Mouse (Mus musculus) right cerebral cortex, postnatal 25 days (tissue): ENCODE measurements around the gene Rin2.
A peak's percentile ranks its signal among the peaks of the same experiment; 100 is the strongest.

Source experiments
- DNase-seq: peaks from one replicate; pipeline ENCODE4 v3.0.0; 2022

Rin2 gene

DNA sequence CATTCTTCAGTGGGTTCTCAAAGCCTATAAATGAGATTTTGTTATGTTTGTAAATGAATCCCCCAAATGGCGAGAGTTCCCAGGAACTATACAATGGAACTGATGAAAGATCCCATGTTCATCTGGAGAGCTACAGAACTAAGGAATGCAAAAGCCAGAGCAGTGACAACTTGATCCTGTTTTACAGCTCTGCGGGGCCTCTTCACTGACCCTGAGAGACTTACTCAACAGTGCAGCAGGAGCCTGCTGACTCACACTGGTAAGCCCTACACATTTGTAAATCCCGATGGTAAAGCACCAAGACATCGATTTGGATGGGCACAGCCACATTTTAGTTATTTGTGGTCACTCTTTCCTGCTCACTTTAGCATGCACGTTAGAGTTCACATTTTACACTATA is 62.2 kb downstream of the Rin2 start:
- DNase-seq = no peak

DNA sequence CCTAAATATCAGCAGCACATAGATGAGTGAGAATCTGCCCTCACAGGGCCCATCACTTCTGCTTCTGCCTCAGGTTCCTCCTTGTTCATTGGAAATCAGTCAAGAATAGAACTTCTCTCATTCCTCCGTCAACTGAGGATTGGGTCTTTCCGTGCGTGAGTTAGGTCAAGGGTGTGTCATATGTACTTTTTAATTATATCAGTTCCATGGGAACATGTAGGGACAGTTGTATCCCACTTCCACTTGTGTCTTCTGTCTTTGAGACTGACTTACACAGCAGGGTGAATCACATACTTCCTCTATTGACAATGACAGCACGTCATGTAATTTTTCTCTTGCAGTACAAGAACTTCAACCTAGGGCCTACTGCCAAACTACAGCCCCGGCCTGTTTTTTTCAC is 65.7 kb downstream of the Rin2 start:
- no peak for DNase-seq

DNA sequence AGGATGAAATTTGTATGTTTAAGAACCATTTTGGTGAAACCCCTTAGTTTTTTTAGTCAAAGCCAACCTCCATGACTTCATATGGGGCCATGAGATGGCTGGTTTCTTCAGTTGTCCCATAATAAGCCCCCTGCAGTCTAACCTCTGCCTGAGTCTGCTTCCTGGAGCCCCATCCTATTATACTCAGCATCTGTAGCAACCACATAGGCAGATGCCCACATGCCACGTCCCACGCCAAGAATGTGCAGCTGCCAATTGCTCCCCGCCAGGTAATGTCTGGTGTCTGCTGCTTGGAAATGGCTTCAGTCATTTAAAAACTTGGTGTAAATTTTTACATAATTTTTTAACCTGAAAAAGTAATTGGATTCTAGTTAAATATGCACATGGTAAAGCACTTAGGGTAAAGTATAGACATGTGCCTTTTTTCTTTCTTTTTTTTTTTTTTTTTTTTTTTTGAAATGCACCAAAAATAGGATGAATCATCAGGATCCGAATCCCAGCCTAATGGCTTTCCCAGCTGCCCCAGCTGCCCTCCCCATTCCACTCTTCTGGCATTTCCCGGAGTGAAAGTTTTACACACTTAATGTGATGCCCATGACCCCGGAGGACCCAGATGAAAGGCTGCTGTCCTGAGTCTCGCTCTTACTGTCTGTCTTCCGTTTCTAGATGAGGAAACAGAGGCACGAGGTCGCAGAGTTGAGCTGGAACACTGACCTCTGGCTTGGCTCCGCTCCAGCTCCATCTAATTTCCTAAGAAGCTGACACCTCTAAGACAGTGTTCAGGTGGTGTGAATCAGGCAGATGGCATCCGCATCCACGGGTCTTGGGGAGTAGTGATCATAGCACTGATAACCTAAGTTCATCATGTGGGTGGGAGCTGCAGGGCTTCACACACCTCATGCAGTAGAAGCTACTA is 68.0 kb downstream of the Rin2 start:
- no peak for DNase-seq

DNA sequence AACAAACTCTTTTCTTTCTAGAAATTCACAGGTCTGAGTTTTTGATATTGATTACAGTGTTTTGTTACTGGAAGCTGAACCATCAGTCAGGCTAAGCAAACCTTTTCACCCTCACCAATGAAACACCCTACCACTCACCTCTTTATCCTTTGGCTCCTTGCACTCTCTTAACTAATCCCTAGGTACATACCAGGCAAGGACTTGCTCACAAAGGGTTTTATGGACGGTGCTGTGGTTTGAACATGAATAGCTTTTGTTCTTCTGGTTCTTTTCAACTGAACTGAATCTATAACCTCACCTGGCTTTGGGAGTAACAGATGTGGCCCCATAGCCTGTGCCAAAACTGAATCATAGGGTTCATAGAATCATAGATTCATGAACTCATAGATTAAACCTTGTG is 71.4 kb downstream of the Rin2 start:
- DNase-seq = no peak

DNA sequence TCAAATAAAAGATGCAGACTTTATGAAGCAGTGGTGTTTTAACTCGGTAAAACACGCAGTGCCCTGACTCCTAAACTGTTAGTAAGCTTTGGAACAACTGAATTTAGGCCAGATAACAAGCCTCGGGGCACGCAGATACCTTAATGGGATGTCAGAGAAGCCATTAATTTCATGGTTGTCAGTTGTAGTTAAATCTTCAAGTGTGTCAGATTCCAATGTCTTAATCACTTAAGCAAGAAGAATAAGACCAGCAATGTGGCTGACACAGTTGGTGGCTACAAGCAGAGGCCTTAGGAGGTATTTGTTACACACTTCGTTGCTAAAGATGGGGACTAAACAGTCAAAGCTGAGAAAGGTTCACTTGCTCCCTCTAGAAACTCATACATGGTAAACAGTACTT is 74.6 kb downstream of the Rin2 start:
- no peak for DNase-seq

DNA sequence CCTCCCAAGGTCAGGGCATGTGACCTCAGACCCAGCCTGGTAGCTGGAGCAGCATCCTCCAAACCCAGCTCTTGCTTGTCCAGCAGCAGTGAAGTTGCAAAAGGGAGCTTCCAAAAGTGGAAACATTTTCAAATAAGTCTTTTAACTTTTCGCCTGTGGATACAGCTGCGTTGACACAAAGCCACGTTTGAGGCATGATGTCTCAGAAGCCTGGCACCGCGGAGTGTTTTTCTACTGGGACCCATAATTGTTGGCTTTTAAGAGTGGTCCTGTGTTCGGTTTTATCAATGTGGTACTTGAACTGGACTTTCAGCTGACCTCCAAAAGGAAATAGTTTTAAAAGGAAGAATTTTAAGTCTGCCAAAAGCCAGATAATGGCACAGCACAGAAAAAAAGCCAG is 77.6 kb downstream of the Rin2 start:
- no peak for DNase-seq

DNA sequence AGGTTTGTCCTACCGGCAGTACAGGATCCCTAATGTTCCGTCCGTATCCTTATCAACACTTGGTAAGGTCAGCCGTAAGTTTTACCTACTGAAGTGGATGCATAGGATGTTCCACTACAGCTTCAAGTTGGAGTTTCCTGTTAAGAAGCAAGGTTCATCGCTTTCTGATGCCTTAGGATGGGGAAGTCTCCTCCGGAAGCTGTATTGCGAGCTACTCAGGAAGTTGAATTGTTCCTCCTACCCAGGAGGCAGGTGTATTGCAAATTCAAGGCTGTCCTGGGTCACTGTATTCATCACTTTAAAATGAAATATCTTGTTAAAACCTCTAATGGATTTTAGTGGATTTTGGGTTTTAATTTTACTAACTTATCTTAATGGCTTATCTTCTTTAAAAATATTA is 79.0 kb downstream of the Rin2 start:
- DNase-seq = no peak

DNA sequence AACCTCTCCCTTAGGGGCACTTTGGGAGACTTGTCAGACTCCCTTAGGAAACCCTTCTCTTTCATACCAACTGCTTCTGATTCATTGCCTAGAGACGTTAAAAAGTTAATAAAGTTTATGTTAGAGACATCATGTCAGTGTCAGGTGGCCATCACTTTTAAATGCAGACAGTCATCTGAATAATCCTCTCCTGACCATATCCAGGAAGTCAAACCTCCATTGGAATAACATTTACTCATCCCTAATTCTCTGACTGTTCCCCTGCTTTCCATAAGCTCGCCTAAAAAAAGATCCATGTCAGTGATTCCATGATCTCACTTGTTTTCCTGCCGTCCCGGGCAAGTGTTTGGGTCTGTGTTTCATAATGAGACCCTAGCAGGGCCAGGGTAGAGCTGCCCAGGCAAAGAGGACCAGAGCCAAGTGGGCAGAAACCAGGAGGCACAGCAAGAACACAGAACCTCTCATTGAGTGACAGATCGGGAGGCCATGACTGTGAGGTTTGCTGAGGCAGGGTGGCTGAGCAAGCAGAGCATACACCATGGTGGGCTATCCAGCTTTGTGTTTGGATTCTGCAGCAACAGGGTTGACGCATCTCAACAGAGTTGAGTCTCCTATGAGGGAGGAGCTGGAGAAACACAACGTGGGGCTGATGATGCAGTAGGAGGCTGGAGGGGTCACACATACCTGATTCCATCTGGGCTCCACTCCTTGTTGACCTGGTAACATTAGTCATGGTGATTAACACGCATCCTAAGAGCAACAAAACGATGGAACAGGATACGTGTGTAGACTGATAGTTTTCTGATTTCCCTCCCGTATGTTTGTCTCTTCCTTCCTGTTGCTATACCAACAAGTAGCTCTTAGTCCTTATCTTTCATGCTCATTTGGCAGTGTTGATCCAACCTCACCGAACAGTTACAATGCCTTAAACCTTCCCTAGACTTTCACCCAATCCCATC is 81.1 kb downstream of the Rin2 start:
- no peak for DNase-seq

DNA sequence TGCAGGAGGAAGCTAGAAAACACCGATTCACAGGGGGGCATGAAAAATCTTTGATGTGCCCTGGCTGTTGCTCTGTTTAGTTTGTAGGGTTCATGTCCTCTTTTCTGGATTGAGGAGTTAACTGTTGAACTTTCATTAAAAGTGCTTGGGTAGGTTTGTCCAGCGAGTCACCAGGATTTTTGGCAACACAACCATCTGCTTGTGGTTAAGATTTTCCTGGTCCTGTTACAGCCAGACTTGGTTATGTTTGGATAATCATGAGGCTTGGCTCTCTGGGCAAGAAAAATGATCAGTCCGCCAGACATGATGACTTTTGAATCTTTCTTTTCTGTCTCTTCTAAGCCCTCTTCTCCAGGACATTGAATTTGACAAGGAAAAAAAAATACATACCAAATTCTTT is 85.1 kb downstream of the Rin2 start:
- no peak for DNase-seq

DNA sequence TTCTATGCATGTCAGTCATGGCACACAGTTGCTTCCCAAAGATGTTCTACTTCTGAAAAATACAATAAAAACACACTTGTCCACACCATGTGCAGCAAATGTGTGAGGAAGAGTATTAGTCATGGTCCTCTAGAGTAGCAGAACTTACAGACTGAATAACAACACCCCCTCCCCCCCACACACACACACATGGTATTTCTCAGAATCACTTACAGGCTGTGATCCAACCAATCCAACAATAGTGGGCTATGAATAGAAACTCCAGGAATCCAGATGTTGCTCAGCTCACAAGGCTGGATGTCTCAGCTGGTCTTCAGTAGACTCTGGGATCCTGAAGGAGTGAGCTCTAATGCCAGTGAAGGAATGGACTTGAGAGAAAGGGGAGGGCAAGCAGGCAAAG is 86.4 kb downstream of the Rin2 start:
- no peak for DNase-seq

DNA sequence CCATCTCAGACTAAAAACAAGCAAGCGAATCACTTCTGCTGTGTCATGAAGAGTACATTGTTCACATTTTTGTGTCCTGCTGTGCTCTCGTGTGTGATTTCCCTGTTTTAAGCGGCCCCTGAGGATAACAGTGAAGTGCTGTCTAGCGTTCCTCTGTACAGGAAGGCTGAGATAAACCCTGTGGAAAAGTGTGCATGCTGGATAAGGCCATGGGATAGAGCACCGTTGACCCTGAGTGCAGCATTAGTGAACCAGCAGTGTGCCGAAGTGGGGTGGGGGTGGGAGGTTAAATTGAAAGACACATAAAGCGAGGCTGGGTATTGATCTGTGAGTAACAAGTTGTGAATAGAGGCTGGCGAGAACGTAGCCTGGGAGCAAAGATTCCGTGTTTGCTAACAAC is 94.9 kb downstream of the Rin2 start:
- DNase-seq = no peak

DNA sequence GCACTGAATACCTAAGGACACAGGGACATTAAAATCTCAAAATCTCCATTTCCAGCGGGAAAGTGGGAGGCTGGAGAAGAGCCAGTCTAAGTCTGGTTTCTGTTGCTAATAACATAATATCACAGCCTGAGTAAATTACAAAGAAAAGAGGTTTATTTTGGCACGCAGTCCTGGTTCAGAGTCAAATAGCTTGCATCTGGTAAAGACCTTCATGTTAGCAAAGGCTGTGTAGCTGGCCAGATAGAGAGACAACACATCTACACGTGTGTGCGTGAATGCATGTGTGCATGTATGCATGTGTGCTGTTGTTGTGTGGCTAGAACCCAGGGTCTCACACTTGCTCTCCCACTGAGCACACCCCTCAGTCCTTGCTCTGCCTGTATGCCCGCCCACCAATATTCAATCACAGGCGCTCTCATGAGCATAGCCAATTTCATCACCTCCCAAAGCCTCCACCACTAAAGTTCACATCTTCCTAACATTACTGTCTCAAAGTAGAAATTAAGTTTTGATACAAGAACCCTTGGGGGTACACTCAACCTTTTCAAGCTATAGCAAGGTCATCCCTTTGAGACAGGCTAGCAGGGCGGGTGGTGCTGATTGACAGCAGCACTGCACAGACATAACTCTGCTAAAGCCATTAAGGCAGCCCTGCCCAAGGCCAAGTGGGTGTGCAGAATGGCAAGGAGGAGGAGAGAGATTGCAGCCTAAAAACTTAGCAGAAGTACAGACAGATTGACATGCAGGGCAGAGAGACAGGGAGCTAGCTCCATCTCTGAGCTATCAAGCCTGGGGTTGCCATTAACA is 95.9 kb downstream of the Rin2 start:
- DNase-seq = no peak

DNA sequence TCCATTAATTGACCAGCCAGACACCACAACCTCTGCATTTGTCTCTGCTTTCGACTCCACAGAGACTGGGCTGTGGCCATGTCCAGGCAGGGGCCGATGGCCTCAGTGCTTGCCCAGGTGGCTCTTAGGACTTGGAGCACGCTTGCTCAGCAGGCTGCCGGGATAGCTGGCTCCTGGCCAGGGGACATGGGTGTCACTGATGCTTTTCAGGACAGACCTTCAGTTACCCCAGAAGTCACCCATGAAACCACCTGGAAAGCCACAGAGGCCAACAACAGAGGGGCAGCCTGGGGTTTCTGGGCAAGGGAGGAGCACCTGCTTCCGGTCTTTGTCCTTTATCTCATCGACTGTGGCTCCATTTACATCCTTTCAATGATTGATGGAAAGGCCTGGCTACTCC is 108.2 kb downstream of the Rin2 start:
- no peak for DNase-seq

DNA sequence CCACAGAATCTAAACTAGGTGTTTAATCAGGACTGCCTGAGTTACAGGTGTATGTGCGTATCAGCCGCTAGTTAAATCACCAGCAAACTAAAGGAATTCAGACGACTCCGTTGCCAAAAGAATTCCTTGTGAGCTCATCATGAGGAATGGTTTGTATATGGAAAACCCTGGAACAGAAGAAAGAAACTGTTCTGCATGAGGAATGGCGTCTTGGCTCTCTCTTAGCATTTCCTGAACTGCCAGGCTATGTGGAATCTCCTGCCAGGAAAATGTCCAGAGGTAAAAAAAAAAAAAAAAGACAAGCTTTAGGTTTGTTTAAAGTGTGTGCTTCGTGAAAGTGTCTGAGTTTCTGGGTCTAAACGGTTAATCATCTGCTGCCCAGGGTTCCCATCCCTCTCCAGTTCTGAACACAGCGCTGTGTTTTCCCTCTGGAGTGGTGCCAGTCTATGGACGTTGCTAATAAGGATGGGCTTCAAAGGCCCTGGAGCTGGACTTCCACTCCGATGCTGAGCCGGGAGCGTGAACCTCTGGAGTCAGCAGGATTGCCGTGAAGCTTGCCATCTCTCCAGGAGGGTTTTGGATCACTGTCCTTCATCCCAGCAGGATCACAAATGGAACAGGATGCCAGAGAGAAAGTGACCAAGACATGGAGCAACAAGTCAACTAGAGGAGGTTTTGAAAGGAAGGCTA is 109.4 kb downstream of the Rin2 start:
- DNase-seq = no peak

DNA sequence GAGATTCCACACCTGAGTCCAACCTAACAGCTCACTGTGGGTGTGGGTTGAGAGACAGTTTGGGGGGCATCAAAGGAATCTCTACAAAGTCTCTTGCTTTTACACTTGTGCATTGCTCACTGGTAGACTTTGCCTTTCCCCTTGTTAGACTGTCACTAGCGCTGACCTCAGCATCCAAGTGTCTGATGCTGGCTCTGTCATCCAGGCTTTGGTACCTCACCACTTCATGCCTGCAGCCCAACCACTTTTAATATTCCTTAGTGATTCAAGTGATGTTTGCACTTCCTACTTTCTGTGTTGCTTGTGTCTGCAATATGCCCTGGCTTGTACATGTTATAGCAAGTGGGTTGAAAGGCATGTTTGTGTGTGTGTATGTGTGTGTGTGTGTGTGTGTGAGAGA is 109.9 kb downstream of the Rin2 start:
- DNase-seq = no peak

DNA sequence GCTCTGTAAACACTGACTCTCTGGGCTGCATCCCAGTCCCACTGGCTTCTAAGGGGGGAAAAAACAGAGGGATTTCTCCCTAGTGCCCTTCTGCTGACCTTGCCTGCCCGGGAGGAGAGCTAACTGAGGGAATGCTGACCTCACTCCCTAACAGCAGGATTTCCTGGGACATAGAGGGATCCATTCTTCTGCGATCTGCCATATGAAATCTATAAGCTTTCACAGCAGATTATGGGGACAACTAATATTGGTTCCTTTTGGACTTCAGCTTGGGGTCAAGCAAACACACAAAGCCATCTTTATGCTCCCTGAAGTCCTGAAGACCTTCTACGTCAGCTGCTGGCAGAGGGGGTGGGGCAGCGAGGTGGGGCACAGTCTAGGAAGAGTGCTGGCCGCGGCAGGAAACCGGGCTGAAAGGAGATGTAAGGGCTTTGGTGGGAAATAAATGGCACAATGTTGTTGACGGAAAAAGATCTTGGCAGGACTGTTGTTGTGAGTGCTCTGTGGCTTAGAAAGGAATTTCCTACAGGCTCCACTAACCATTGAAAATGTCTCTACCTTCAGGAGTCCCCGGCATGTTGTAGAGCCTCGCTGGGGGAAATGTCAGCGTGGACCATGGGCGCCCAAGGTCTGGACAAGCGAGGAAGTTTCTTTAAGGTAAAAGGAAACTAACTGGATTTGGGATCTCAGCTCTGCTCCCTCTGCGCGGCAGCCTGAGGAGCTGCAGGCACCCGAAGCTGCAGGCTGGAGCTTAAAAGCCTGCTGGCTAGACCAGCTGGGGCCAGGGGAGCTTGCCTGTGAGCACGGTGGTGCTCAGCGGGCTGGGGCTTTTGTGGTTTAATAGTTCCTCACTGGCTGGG is 111.0 kb downstream of the Rin2 start:
- peak; percentile 20 for DNase-seq

DNA sequence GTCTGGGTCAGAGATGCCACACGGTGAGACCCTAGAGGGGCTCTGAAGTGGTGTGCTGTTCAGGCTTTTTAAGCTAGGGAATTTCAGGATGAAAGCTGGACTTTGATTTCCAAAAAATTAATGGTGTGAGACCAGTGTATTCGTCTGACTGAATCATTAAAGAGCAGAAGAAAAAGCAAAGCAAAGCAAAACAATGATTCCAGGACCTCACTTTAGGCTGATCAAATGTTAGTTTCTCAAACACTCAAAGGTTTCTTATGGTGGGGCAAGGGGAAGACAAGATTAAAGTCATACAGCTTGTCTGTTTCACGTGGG is 111.6 kb downstream of the Rin2 start:
- DNase-seq = no peak

DNA sequence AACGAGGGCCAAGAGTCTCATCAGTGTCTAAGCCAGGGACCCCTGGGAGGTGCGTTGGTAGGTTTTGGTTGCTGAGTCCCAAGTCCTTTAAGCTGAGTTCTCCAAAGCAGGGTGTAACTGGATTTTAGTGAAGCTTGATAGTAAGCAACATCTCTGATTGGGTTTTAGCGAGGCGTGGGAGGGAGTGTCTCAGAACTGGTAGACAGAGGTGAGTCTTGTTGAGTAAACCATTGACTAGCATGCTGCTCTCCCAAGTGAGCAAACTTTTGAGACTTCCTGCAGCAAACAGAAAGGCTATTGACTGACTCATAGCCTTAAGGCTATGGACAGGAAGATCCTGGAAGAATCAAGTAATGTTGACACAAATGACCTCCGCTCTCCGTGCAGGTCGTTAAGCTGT is 112.5 kb downstream of the Rin2 start:
- no peak for DNase-seq

DNA sequence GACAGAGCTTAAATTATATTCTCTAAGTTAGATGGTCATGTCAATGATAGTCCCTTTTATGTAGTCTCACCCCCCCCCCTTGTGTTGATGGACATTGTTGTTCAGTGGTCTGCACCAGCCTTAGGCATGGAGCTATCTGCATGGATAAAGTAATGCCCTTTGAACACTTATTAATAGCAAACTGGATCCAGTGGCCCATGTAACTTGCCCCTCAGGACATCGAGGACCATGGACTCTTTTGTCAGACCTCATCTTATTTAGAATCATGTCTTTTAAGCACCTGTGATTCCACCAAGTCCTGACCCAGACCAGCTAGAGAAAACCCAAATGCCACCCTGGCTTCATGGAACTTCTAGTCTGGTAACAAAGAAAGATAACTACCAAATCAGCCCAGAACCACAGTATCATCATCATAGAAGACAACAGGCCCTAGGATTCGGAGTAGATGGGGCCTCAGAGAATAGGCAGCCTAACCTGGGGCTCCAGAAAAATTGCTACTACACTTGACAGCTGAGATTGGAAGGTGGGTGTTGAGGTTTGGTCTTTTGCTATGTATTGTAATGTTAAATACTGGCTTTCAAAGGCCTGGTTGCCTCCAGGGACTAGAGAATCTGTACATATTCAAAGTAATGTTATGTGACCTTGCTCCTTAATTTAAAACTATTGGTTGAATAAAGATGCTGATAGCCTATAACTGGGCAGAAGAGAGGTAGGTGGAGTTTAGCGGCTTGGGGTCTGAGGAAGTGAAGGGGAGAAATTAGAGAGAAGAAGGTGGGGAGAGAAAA is 113.7 kb downstream of the Rin2 start:
- no peak for DNase-seq

DNA sequence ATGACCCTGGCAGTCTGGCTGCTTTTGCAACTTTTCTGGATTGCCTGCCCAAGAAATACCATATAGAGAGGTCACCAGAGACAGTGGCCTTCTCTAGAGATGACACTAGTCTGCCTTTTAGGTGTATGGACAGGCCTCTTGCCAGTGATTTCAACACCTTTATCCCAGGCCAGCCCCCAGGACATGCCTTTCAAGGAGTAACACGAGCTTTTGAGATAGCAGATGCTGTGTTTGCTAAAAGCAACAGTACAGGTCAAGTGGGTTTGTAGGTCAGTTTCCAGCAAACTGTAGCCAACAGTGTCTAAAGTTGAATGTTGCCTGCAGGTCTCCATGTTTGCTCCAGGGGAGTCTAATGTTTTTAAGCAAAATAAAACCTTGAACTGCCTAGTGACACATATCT is 118.7 kb downstream of the Rin2 start:
- no peak for DNase-seq
